Mouse (Mus musculus): ENCODE results near the gene Dock3. TPM values are rescaled to one million over a fixed set of nuclear protein-coding genes. Genes with fewer than 3 reads are reported as not detected.
A peak's percentile ranks its signal among the peaks of the same experiment; 100 is the strongest.
"Not testable (repeated sequence)": the region's sequence is repeated elsewhere in the genome, so short reads cannot be mapped to it uniquely, and the experiment has no call there.

Gene Dock3
- total RNA-seq, 2 experiments from 2014 or later: 0.05 to 0.39 TPM

DNA sequence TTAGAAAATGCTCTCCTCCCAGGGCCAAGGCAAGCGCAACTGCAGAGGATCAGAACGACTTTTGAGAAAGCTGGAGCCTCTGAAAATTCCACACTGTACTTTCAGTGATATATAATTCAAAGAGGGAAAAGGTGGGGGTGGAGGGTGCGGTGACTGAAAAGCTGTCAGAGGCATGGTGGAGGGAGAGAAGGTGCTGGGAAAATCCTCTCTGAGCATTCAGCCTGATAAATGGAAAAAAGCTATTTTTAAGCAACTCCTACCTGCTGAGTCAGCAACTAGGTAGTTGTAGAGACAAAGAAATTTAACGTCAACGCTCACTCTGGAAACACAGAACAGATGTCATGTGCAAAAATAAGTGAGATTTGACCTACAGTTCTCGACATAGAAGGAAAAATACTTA is 132.2 kb downstream of the Dock3 start:
- no peak for ATAC-seq (replicated peaks; ENCODE audit: poor library complexity, severe bottlenecking)

- not testable (repeated sequence) for ATAC-seq (replicated peaks; ENCODE audit: poor library complexity, severe bottlenecking)
These were observed 142.3 kb downstream of the Dock3 start for GRCm38 (mm10) chr9:107089451-107089850.

GRCm38 (mm10) chr9:107087531-107087930 is 144.2 kb downstream of the Dock3 start:
- ATAC-seq (replicated peaks; ENCODE audit: poor library complexity, severe bottlenecking): no peak

GRCm38 (mm10) chr9:107037947-107038346 is 193.8 kb downstream of the Dock3 start:
- ATAC-seq (replicated peaks; ENCODE audit: poor library complexity, severe bottlenecking): no peak

- no peak for ATAC-seq (replicated peaks; ENCODE audit: poor library complexity, severe bottlenecking)
These were observed 204.1 kb downstream of the Dock3 start for GRCm38 (mm10) chr9:107027586-107027985.

- ATAC-seq (replicated peaks; ENCODE audit: poor library complexity, severe bottlenecking): no peak
These were observed 221.9 kb downstream of the Dock3 start for GRCm38 (mm10) chr9:107009841-107010240.

- ATAC-seq (replicated peaks; ENCODE audit: poor library complexity, severe bottlenecking): no peak
These were observed 228.5 kb downstream of the Dock3 start for GRCm38 (mm10) chr9:107003187-107003586.

DNA sequence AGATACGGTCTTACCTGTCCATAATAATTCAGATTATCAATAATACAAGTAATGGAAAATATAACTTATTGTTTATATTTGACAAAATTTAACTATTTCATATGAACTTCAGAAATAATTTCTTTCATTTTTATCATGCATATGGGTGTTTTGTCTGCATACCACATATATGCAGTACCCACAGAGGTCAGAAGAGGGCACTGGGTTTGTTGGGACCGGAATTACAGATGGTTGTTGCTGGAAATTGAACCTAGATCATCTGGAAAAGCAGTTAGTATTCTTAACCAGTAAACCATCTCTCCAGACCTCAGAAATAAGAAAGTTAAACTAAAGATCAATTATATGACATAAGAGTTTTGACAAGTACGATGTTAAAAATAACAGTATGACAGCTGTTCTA is 261.0 kb downstream of the Dock3 start:
- no peak for ATAC-seq (replicated peaks; ENCODE audit: poor library complexity, severe bottlenecking)

DNA sequence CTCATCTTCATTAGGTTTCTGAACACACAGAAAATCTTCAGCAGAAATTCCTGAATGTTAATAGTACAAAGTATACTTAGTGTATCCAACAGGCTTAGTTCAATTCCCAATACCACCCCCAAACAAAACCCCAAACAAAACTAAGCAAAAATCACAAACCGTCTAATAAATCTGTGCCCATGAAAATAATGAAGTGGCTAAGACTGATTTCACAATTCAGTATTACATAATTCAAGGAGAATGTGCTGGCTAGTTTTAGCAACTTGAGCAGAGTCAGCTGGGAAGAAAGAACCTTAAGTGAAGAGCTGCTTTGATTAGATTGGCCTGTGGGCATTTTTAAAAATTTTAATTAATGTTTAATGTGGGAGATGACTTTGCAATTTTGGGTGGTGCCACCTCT is 273.3 kb downstream of the Dock3 start:
- ATAC-seq (replicated peaks; ENCODE audit: poor library complexity, severe bottlenecking): no peak

- no peak for ATAC-seq (replicated peaks; ENCODE audit: poor library complexity, severe bottlenecking)
These were observed 276.2 kb downstream of the Dock3 start for GRCm38 (mm10) chr9:106955486-106955885.

GRCm38 (mm10) chr9:106934998-106935397 is 296.7 kb downstream of the Dock3 start:
- no peak for ATAC-seq (replicated peaks; ENCODE audit: poor library complexity, severe bottlenecking)

DNA sequence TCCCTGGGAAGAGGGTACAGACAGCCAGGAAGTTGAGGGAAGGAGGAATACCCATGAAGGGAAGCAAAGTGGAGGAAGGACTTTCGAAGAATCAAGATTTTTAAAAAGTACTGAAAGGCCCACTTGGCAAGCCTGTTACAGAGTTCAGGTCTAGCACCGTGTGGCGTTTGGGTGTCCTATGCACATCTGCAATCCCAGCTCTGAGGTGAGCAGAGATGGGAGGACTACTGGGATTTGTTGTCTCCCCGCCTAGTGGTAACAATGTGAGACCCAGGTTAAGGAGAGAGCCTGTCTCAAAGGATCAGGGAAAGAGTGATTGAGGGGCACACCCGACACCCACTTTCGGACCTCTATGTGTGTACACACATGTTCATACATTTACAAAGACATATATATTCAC is 316.8 kb downstream of the Dock3 start:
- no peak for ATAC-seq (replicated peaks; ENCODE audit: poor library complexity, severe bottlenecking)

DNA sequence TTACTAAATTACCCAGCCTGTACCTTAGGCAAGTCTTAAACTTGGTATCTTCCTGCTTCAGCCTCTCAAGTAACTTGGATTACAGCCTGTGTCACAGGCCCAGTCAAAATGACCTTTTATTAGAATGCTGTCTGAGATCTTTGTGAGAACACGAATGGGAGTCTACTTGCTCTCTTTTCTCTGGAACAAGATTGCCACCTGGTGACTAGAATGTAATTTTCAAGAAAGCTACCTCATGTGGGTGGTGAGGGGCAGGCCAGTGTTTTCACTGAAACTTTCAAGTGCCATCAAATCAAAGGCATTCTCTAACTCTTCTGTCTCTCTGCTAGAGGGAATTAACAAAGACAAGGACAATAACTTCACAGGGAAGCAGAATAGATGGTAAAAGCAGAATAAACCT is 317.9 kb downstream of the Dock3 start:
- ATAC-seq (replicated peaks; ENCODE audit: poor library complexity, severe bottlenecking): no peak

DNA sequence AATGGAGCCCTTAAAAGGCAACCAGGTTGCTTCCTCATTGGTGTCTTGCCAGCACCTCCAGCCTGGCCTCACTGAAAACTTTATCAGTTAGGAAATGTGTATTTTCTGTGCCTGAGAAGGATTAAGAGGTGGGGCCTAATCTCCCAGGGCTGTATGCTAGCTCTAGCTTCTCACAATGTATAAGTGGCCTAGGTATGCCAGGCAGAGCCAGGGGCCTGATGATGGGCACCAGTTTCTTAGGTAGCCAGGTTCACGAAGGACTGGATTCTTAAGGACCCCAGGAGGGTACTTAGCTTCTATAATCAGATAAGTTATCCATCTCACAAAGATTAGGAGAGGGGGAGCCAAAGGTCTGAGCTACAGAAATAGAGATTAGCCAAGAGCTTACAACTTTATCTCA is 320.1 kb downstream of the Dock3 start:
- ATAC-seq (replicated peaks; ENCODE audit: poor library complexity, severe bottlenecking): no peak

DNA sequence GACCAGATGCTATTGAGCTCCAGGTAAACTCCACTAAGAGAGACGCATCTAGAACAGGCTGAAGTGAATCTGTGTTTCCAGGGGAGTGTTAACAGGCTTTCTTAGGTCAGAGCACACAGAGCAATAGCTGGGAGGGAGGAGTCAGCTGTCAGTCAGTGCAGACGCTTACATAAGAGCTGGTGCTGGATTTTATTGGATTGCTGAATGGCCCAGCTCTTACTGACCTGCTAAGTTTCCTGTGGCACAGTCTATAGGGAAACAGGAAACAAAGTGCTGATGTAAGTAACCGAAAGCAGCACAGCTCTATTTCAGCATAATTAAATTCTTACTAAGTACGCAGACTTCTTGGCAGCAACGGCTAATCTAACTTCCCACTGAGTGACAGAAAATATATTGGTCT is 323.0 kb downstream of the Dock3 start:
- ATAC-seq (replicated peaks; ENCODE audit: poor library complexity, severe bottlenecking): peak; percentile 95

GRCm38 (mm10) chr9:106908174-106908573 is 323.5 kb downstream of the Dock3 start:
- ATAC-seq (replicated peaks; ENCODE audit: poor library complexity, severe bottlenecking): no peak

- ATAC-seq (replicated peaks; ENCODE audit: poor library complexity, severe bottlenecking): no peak
These were observed 325.1 kb downstream of the Dock3 start for GRCm38 (mm10) chr9:106906597-106906996.

DNA sequence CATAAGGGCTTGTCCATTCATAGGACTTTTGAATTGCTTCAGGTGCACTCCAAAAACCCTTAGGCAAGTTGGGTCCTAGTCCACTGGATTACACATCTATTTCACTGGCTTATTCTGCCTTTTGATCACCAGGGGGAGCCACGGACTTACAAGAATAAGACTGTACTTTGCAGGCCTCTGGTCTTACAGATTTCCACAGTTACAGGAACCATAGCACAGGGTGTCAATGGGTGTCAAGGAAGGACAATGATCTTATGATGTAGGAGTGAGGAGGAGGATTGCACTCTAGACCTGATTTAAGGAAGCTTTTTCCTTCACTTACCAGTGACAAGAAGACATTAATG is 327.9 kb downstream of the Dock3 start:
- peak; percentile 67 for ATAC-seq (replicated peaks; ENCODE audit: poor library complexity, severe bottlenecking)

DNA sequence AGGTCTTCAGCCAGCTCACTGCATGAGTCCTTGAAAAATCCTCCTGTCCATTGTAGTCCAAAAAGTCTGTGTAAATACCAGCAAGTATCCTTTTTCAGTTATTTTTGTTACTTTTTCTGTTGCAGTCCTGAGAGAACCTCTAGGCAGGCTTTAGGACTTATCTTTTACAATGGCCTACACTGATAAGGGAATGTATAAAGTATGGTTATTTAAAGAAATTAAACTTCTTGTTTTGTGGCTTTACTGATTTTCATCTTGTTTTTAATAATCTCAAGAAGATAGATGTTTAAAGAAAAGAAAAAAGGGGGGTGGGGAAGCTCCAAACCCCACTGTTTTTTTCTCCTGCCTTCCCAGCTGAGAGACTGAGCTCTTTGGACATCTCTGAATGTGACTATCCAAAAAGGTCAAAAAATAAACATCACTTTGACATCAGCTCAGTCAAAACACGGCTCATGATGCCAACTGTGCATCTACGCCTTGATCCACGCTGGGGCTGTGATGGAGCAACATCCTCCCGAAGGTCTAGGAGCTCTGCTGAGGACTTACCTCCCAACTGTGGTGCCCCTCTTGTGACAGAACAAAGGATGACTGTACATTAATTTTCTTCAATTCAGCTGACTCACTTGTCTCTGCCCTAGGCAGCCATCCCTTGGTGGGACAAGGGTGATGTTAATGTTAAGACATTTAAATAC is 328.5 kb downstream of the Dock3 start:
- peak; percentile 80 for ATAC-seq (replicated peaks; ENCODE audit: poor library complexity, severe bottlenecking)

DNA sequence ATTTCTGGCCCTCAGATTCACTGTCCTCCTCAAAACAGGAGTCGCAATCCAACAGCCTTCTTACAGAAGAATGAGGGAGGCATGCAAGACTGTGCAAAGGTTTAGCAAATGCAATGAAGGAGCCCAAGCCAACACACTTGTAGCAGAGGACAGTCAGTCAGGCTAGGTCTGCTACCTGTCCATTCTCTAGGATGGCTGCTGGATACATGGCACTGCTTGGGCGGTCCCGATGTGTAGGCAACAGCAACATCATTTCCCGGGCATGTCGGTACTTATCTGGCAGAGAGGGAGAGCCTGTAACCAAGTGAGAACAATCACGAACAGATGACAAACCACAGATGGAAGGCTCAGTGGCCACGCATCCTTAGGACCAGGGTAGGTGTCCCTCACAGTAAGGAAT is 330.1 kb downstream of the Dock3 start:
- no peak for ATAC-seq (replicated peaks; ENCODE audit: poor library complexity, severe bottlenecking)

- ATAC-seq (replicated peaks; ENCODE audit: poor library complexity, severe bottlenecking): no peak
These were observed 332.8 kb downstream of the Dock3 start for GRCm38 (mm10) chr9:106898901-106899300.

DNA sequence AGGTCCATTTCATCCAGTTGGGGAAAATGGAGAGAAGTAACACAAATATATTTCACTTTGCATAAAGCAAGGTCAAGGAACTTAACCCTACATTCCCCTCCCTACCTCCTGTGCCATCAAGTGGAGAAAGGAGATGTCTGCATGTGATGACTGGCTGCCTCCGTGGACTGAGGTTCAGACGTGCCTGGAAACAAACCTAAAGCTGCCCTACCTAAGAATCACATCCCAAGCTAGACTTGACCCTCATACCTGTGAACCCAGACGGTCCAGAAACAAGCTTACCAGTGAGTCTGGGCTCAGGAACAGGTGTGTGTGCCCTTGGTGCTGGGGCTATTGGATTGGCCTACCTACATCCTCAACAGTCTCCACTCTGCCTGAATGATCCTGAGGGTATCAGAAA is 338.4 kb downstream of the Dock3 start:
- no peak for ATAC-seq (replicated peaks; ENCODE audit: poor library complexity, severe bottlenecking)

DNA sequence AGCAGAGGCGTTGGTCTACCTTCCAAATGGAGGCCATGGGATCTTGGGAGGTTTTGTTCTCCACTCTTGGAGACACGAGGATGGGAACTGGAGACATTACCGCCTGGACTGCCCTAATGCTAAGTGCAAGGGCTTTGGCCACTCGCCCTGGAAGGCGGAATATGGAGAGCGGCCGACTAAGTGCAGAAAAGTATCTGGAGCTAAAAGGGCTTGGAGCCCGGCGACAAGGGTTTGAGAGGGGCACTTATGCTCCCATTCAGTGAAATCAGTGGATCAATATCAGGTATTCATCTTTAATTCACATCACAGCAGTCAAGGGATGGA is 339.2 kb downstream of the Dock3 start:
- no peak for ATAC-seq (replicated peaks; ENCODE audit: poor library complexity, severe bottlenecking)

All from granulocyte monocyte progenitor cell, adult 5-6 weeks (primary cell).